Mouse (Mus musculus) adrenal gland, postnatal 36 days (tissue): ENCODE measurements at regions not wholly inside any gene's neighbourhood (a gene's known extent, or its start where the extent isn't known, plus 50 kb on each side); places are given as distances from the start of the nearest gene placed in this dataset.

Source experiments
- DNase-seq, 2 experiments: peaks; one replicate each; pipeline ENCODE4 v3.0.0; 2021; ENCODE audit warnings: mixed read lengths in 1 of 2

DNA sequence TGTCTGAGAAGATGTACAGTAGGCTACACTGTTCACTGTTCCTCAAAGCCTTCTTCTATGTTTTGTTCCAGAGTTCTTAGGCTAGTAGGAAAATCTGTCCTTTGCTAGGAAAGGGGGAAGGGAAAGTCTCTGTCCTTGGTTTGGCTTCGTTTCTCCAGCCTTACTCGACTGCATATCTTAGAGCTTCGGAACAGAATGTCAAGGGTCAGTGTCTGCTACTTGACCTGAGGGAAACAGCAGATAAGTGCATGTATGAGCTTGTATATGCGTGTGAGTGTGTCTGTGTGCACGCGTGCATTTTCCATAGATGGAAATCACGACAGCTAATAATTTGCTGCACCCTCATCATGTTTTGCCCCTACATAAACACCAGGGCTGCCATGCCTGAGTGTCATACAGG is 52.6 kb upstream of the Tgfbr2 start:
- no peak for DNase-seq
